ENCODE assay signal across 1 mouse cellular context in genomic region chr16:23492783-23493182, GRCm38 (mm10).
TF ChIP-seq lines count a peak whose summit lies in the region.

No protein-coding gene starts in this region.

TF ChIP-seq in CH12.LX, 34 proteins besides CTCF, POLR2A, EP300 and RAD21 (continued from another document):
- TF ChIP-seq MAFK (IDR thresholded peaks at IDR 0.05; ENCODE audit: insufficient replicate concordance, low read length), result peak; percentile 88
- TF ChIP-seq USF2 (conservative IDR thresholded peaks at IDR 0.05; ENCODE audit: low read depth, low read length), result no peak
- TF ChIP-seq SIN3A (IDR thresholded peaks at IDR 0.05; ENCODE audit: low read length), result peak; percentile 79
- peak; percentile 70 for TF ChIP-seq MAX (IDR thresholded peaks at IDR 0.05; ENCODE audit: low read length)
- TF ChIP-seq GABPA (IDR thresholded peaks at IDR 0.05; ENCODE audit: insufficient replicate concordance, low read depth, low read length), result no peak
- TF ChIP-seq HCFC1 (IDR thresholded peaks at IDR 0.05; ENCODE audit: low read depth, low read length), result peak; percentile 28; the same call in 1 of the 2 replicates
- TF ChIP-seq ZMIZ1 (IDR thresholded peaks at IDR 0.05; ENCODE audit: low read depth, low read length), result no peak
- TF ChIP-seq UBTF (IDR thresholded peaks at IDR 0.05; ENCODE audit: low read depth, low read length), result no peak
- TF ChIP-seq JUN (IDR thresholded peaks at IDR 0.05; ENCODE audit: insufficient read depth, low read depth, low read length), result peak; percentile 93
